Mouse (Mus musculus) CH12.LX (cell line): ENCODE measurements around the gene Prkce. TPM values are rescaled to one million over a fixed set of nuclear protein-coding genes. Genes with fewer than 3 reads are reported as not detected.

Experiments used
- DNase-seq: peaks from one replicate; pipeline ENCODE4 v3.0.0-alpha.2; 2013; ENCODE audit errors: extremely low read depth
- H3K27ac ChIP-seq: 2 replicates; pipeline ENCODE4 v1.5.1; 2012; ENCODE audit warnings: low read depth, mild to moderate bottlenecking, control low read depth, moderate library complexity; ENCODE audit not compliant: insufficient read depth
- H3K27me3 ChIP-seq: replicated peaks from 2 replicates; pipeline ENCODE3; 2012; ENCODE audit warnings: inconsistent platforms
- H3K36me3 ChIP-seq, 2 experiments: replicated peaks in 1 of 2; 2 replicates each; pipeline versions ENCODE3 to v1.6.1; 2012; ENCODE audit warnings: inconsistent platforms in 1 of 2, low read length in 1 of 2, mild to moderate bottlenecking in 1 of 2, mixed read lengths in 1 of 2, moderate library complexity in 1 of 2; ENCODE audit not compliant: control insufficient read depth in 1 of 2, insufficient read depth in 1 of 2
- H3K4me1 ChIP-seq, 2 experiments: 2 replicates each; pipeline ENCODE4 v1.6.1; 2012; ENCODE audit warnings: inconsistent platforms in 1 of 2, moderate library complexity in 1 of 2; ENCODE audit not compliant: insufficient read depth in 2 of 2, control insufficient read depth in 1 of 2
- H3K4me2 ChIP-seq: 2 replicates; pipeline ENCODE4 v1.6.1; 2012; ENCODE audit warnings: low read depth, mild to moderate bottlenecking, control low read depth; ENCODE audit not compliant: poor library complexity, insufficient read depth, severe bottlenecking
- H3K4me3 ChIP-seq, 3 experiments: fragments of 150-350 bp in 1 of 3; sonication (generic) in 1 of 3; replicated peaks in 1 of 3; 2 replicates each; pipeline versions ENCODE3 to v1.5.1; 2011 to 2012; ENCODE audit warnings: low read depth in 2 of 3, low read length in 2 of 3, mild to moderate bottlenecking in 2 of 3, moderate library complexity in 2 of 3, control low read depth in 1 of 3, improper control_type of control experiment in 1 of 3, inconsistent platforms in 1 of 3, mixed read lengths in 1 of 3; ENCODE audit not compliant: poor library complexity in 1 of 3
- H3K79me2 ChIP-seq: replicated peaks from 2 replicates; pipeline ENCODE4 v1.6.1; 2012; ENCODE audit warnings: mild to moderate bottlenecking, moderate library complexity; ENCODE audit not compliant: control insufficient read depth, poor library complexity, insufficient read depth, severe bottlenecking; ENCODE audit errors: extremely low read depth
- H3K9ac ChIP-seq: 2 replicates; pipeline ENCODE4 v1.6.1; 2012; ENCODE audit warnings: low read depth, mild to moderate bottlenecking, control low read depth, moderate library complexity; ENCODE audit not compliant: insufficient read depth
- H3K9me3 ChIP-seq: replicated peaks from 2 replicates; pipeline ENCODE3; 2012; ENCODE audit warnings: low read length, inconsistent platforms, mixed read lengths
- CHD1 ChIP-seq: IDR thresholded peaks from 2 replicates; pipeline ENCODE4 v1.6.1; 2012; ENCODE audit warnings: low read depth, low read length, improper control_type of control experiment, inconsistent platforms
- E2F4 ChIP-seq: IDR thresholded peaks from 2 replicates; pipeline ENCODE4 v1.6.1; 2011; ENCODE audit warnings: low read depth, low read length, improper control_type of control experiment; ENCODE audit not compliant: insufficient replicate concordance
- EP300 ChIP-seq: IDR thresholded peaks from 2 replicates; pipeline ENCODE4 v1.6.1; 2011; ENCODE audit warnings: low read length, improper control_type of control experiment
- GABPA ChIP-seq: IDR thresholded peaks from 2 replicates; pipeline ENCODE4 v1.6.1; 2012; ENCODE audit warnings: low read depth, low read length, improper control_type of control experiment, inconsistent platforms; ENCODE audit not compliant: insufficient replicate concordance
- IRF4 ChIP-seq: IDR thresholded peaks from 2 replicates; pipeline ENCODE4 v1.6.1; 2014; ENCODE audit warnings: low read depth, mild to moderate bottlenecking, inconsistent platforms, low read length, improper control_type of control experiment
- JUN ChIP-seq: IDR thresholded peaks from 2 replicates; pipeline ENCODE4 v1.6.1; 2011; ENCODE audit warnings: low read depth, mild to moderate bottlenecking, low read length, improper control_type of control experiment, moderate library complexity; ENCODE audit not compliant: insufficient read depth
- KAT2A ChIP-seq: IDR thresholded peaks from 2 replicates; pipeline ENCODE4 v1.6.1; 2012; ENCODE audit warnings: low read length, improper control_type of control experiment, inconsistent platforms; ENCODE audit not compliant: insufficient replicate concordance
- MAX ChIP-seq: IDR thresholded peaks from 2 replicates; pipeline ENCODE4 v1.6.1; 2011; ENCODE audit warnings: low read length, improper control_type of control experiment
- MEF2A ChIP-seq: IDR thresholded peaks from 2 replicates; pipeline ENCODE4 v1.6.1; 2014; ENCODE audit warnings: low read depth, mild to moderate bottlenecking, inconsistent platforms, low read length, improper control_type of control experiment, borderline replicate concordance
- PAX5 ChIP-seq: IDR thresholded peaks from 2 replicates; pipeline ENCODE4 v1.6.1; 2012; ENCODE audit warnings: low read length, inconsistent platforms, mixed read lengths
- RAD21 ChIP-seq: IDR thresholded peaks from 2 replicates; pipeline ENCODE4 v1.6.1; 2011; ENCODE audit warnings: low read depth, mild to moderate bottlenecking, low read length, improper control_type of control experiment, moderate library complexity
- SIN3A ChIP-seq: IDR thresholded peaks from 2 replicates; pipeline ENCODE4 v1.6.1; 2012; ENCODE audit warnings: low read length, improper control_type of control experiment, inconsistent platforms
- TCF12 ChIP-seq: IDR thresholded peaks from 2 replicates; pipeline ENCODE4 v1.6.1; 2014; ENCODE audit warnings: low read depth, mild to moderate bottlenecking, inconsistent platforms, low read length, improper control_type of control experiment
- ZKSCAN1 ChIP-seq: IDR thresholded peaks from 2 replicates; pipeline ENCODE4 v1.6.1; 2012; ENCODE audit warnings: low read depth, inconsistent platforms, low read length, improper control_type of control experiment, borderline replicate concordance
- ZMIZ1 ChIP-seq: IDR thresholded peaks from 2 replicates; pipeline ENCODE4 v1.6.1; 2012; ENCODE audit warnings: low read depth, mild to moderate bottlenecking, inconsistent platforms, low read length, improper control_type of control experiment
- dilution Hi-C: fragments of 300-500 bp; cut with MboI; formaldehyde crosslinking; loops from 2 replicates; pipeline ENCODE4 v1.14.3; 2020; ENCODE audit warnings: low sequenced_read_pairs; ENCODE audit not compliant: extremely low pct_unique_long_range_greater_than_20kb, extremely low pct_ligation_motif_present
- in situ Hi-C: fragments of 300-500 bp; cut with MboI; formaldehyde crosslinking; loops from 3 replicates; pipeline ENCODE4 v1.14.3; 2019; ENCODE audit warnings: low sequenced_read_pairs, low pct_ligation_motif_present, low pct_unique_long_range_greater_than_20kb, mixed read lengths
- polyA plus RNA-seq: library from polyadenylated mRNA; unstranded; fragments of >175 nt; gene quantifications from 2 replicates; pipeline ENCODE4 v1.2.1, GENCODE M21; 2012; ENCODE audit warnings: low read depth; ENCODE audit not compliant: insufficient read length
- total RNA-seq, 2 experiments: library from RNA; depleted of rRNA; stranded (reverse); fragments of 300-350 nt in 1 of 2; fragments of >200 nt in 1 of 2; gene quantifications; 2 replicates each; pipeline ENCODE4 v1.2.3; 2012 to 2014

Prkce gene
- total and polyA plus RNA-seq, 3 experiments = 4.1 to 13.2 (median 11.4) TPM

GRCm38 (mm10) chr17:86261067-86261466 is 93.5 kb downstream of the Prkce start:
- H3K27me3 ChIP-seq = no peaks in the 10 kb centered on the region
- H3K27ac ChIP-seq = no peak overlapping the region
- no peak overlapping the region for H3K4me2 ChIP-seq
- peaks cover 2 to 55% of the 10 kb centered on the region in 2 experiments for H3K36me3 ChIP-seq
- H3K4me3 ChIP-seq = no peak overlapping the region
- dilution Hi-C loops = no loop called here
- in situ Hi-C loops = no loop called here
- TF ChIP-seq CHD1 (no peak), JUN (no peak), KAT2A (no peak), TCF12 (no peak), RAD21 (no peak), MAX (no peak), EP300 (no peak)
- H3K79me2 ChIP-seq = no peaks in the 10 kb centered on the region
- no peak for DNase-seq
- H3K9ac ChIP-seq = no peak overlapping the region
- H3K4me1 ChIP-seq = peaks cover 0 to 27% of the 10 kb centered on the region in 2 experiments; a peak in 3 of 4 replicates
- H3K9me3 ChIP-seq = peaks cover 3% of the 10 kb centered on the region

GRCm38 (mm10) chr17:86263985-86264649 is 96.5 kb downstream of the Prkce start:
- dilution Hi-C loops = no loop called here

GRCm38 (mm10) chr17:86266051-86266450 is 98.5 kb downstream of the Prkce start:
- dilution Hi-C loops = no loop called here
- no peak for DNase-seq
- H3K36me3 ChIP-seq = peaks cover 3 to 57% of the 10 kb centered on the region in 2 experiments
- H3K27me3 ChIP-seq = no peaks in the 10 kb centered on the region
- peaks cover 8% of the 10 kb centered on the region for H3K79me2 ChIP-seq
- no peak for TF ChIP-seq GABPA
- TF ChIP-seq, all 38 proteins: peak for 0
- no peak overlapping the region for H3K4me2 ChIP-seq
- no peak overlapping the region for H3K27ac ChIP-seq
- in situ Hi-C loops = no loop called here
- peaks cover 21 to 50% of the 10 kb centered on the region in 2 experiments for H3K4me1 ChIP-seq
- no peak overlapping the region for H3K4me3 ChIP-seq
- no peak overlapping the region for H3K9ac ChIP-seq
- H3K9me3 ChIP-seq = no peaks in the 10 kb centered on the region

More at GRCm38 (mm10) chr17:86263985-86264649, 96.5 kb downstream of the Prkce start:
- Histone ChIP-seq H3K27ac (no peak overlapping the region), H3K9ac (no peak overlapping the region), H3K9me3 (peaks cover 3% of the 10 kb centered on the region), H3K27me3 (no peaks in the 10 kb centered on the region), H3K79me2 (peaks cover 4% of the 10 kb centered on the region), H3K4me3 (no peak overlapping the region), H3K4me1 (peaks cover 7 to 35% of the 10 kb centered on the region in 2 experiments), H3K4me2 (no peak overlapping the region), H3K36me3 (peaks cover 3 to 61% of the 10 kb centered on the region in 2 experiments)
- no peak for TF ChIP-seq MAX
- TF ChIP-seq E2F4 = no peak
- no peak for TF ChIP-seq MEF2A
- no peak for TF ChIP-seq SIN3A
- no peak for TF ChIP-seq ZKSCAN1
- TF ChIP-seq JUN = no peak
- TF ChIP-seq IRF4 = no peak
- TF ChIP-seq ZMIZ1 = no peak
- TF ChIP-seq PAX5 = no peak
- in situ Hi-C loops = no loop called here
- DNase-seq = no peak
